Comparison of ENCODE assay signal across 25 mouse cellular contexts in the genomic region with DNA sequence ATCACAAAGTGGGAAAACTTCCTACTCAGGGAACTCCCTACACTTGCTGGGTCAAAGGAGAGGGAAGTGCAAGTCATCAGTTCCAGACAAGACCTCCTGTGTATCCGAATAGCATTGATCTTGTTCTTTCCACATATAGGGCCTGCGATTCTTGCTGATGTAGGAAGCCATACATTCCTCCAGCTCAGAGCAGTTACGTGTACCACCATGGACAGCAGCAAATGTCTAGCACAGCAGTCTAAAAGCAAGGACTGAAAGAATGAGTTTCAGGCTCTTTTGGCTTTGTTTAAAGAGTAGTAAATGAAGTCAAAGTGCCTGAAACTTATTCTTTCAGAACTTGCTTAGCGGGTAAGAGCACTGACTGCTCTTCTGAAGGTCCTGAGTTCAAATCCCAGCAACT. TPM values are rescaled to one million over a fixed set of nuclear protein-coding genes. Genes with fewer than 3 reads are reported as not detected.
DNase-seq lines count a peak whose midpoint lies in the region; ATAC-seq and TF ChIP-seq lines count a peak whose summit lies in the region.
"Had no signal": no experiment of that assay in that cellular context is flagged by ENCODE, and none has a peak within 500 bp of the region (broad histone marks: within the 10 kb centered on the region; RNA-seq: fewer than 3 reads in every experiment).

No protein-coding gene starts in this region.

- no peak overlapping the region for H3K4me2 ChIP-seq in kidney, postnatal 0 days (ENCODE audit: low read length)
- H3K4me2 ChIP-seq in kidney, embryonic 14.5 days (replicated peaks; ENCODE audit: low read depth, low read length) = no peak overlapping the region
- H3K4me2 ChIP-seq in myocyte (ENCODE audit: low read depth) = no peak overlapping the region
- H3K4me2 ChIP-seq: embryonic facial prominence, embryonic 13.5 days; forebrain, embryonic 12.5 days; forebrain, embryonic 15.5 days; heart, embryonic 13.5 days; hindbrain, embryonic 12.5 days; hindbrain, embryonic 15.5 days had no signal

- H3K27me3 ChIP-seq in kidney, postnatal 0 days (ENCODE audit: insufficient read depth, low read length) = no peaks in the 10 kb centered on the region
- H3K27me3 ChIP-seq in kidney, embryonic 14.5 days (ENCODE audit: control insufficient read depth, insufficient read depth, low read length) = no peaks in the 10 kb centered on the region
- peaks cover 3% of the 10 kb centered on the region for H3K27me3 ChIP-seq in myocyte (ENCODE audit: control insufficient read depth, insufficient read depth, insufficient read length)
- H3K27me3 ChIP-seq: embryonic facial prominence, embryonic 13.5 days; forebrain, embryonic 12.5 days; forebrain, embryonic 15.5 days; heart, embryonic 13.5 days; hindbrain, embryonic 12.5 days; hindbrain, embryonic 15.5 days had no signal

- no peak overlapping the region for H3K27ac ChIP-seq in kidney, postnatal 0 days
- H3K27ac ChIP-seq in kidney, embryonic 14.5 days (ENCODE audit: low read depth, low read length) = no peak overlapping the region
- H3K27ac ChIP-seq: embryonic facial prominence, embryonic 13.5 days; forebrain, embryonic 12.5 days; forebrain, embryonic 15.5 days; heart, adult 2 months; heart, embryonic 10.5 days; heart, embryonic 13.5 days; hindbrain, embryonic 12.5 days; hindbrain, embryonic 15.5 days had no signal

- no peak overlapping the region for H3K9ac ChIP-seq in kidney, postnatal 0 days (ENCODE audit: low read depth, low read length)
- H3K9ac ChIP-seq in kidney, embryonic 14.5 days (ENCODE audit: low read depth, low read length) = no peak overlapping the region
- H3K9ac ChIP-seq: embryonic facial prominence, embryonic 13.5 days; forebrain, embryonic 12.5 days; forebrain, embryonic 15.5 days; heart, embryonic 13.5 days; hindbrain, embryonic 12.5 days; hindbrain, embryonic 15.5 days had no signal

- TF ChIP-seq CTCF in kidney, postnatal 0 days (IDR thresholded peaks at IDR 0.05; ENCODE audit: low read depth) = no peak

- no peak overlapping the region for H3ac ChIP-seq in myocyte (ENCODE audit: control insufficient read depth, insufficient read length)

- DNase-seq in kidney, postnatal 0 days (ENCODE audit: low spot score) = peak; percentile 22
- peak; percentile 25 for DNase-seq in ES-CJ7 (ENCODE audit: low read depth, low spot score)
- peak; percentile 52 for DNase-seq in NIH3T3 (ENCODE audit: low read depth)
- DNase-seq in adrenal gland, adult 18-20 months (ENCODE audit: low spot score in 2 of 2) = no peak
- no peak for DNase-seq in gastrocnemius, postnatal 4 days (ENCODE audit: low spot score in 2 of 2)
- DNase-seq: adrenal gland, adult 8-10 months; adrenal gland, postnatal 25 days; cerebellum, adult 11-12 months; cerebellum, adult 8-10 months; cerebellum, postnatal 10 days; gastrocnemius, postnatal 10 days; heart, adult 2 months; heart, postnatal 14 days; kidney, adult 2 months had no signal

- H3K79me2 ChIP-seq in myocyte (ENCODE audit: control insufficient read depth, insufficient read depth) = no peaks in the 10 kb centered on the region

- no peak for TF ChIP-seq POLR2A in myocyte (IDR thresholded peaks at IDR 0.05; ENCODE audit: insufficient read length, low read depth)

- WGBS in kidney, postnatal 0 days = 63% methylated on average over 4 of the region's 4 CpGs
- 63% methylated on average over 4 of the region's 4 CpGs for WGBS in kidney, embryonic 14.5 days

- no peaks in the 10 kb centered on the region for H3K36me3 ChIP-seq in kidney, postnatal 0 days (ENCODE audit: insufficient read depth, low read length)
- no peaks in the 10 kb centered on the region for H3K36me3 ChIP-seq in kidney, embryonic 14.5 days (ENCODE audit: control insufficient read depth, insufficient read depth, low read length)
- H3K36me3 ChIP-seq in myocyte (ENCODE audit: control insufficient read depth, insufficient read depth) = no peaks in the 10 kb centered on the region
- H3K36me3 ChIP-seq: embryonic facial prominence, embryonic 13.5 days; forebrain, embryonic 12.5 days; forebrain, embryonic 15.5 days; heart, embryonic 13.5 days; hindbrain, embryonic 12.5 days; hindbrain, embryonic 15.5 days had no signal

- no peaks in the 10 kb centered on the region for H3K9me3 ChIP-seq in kidney, postnatal 0 days (replicated peaks; ENCODE audit: low read length)
- H3K9me3 ChIP-seq in kidney, embryonic 14.5 days (ENCODE audit: control insufficient read depth, low read length) = no peaks in the 10 kb centered on the region
- H3K9me3 ChIP-seq: embryonic facial prominence, embryonic 13.5 days; forebrain, embryonic 12.5 days; forebrain, embryonic 15.5 days; heart, embryonic 10.5 days; heart, embryonic 13.5 days; hindbrain, embryonic 12.5 days; hindbrain, embryonic 15.5 days had no signal

- H3K4me1 ChIP-seq in kidney, postnatal 0 days (replicated peaks; ENCODE audit: insufficient read depth, low read length) = no peaks in the 10 kb centered on the region
- no peaks in the 10 kb centered on the region for H3K4me1 ChIP-seq in kidney, embryonic 14.5 days (ENCODE audit: control insufficient read depth, insufficient read depth, low read length)
- H3K4me1 ChIP-seq: embryonic facial prominence, embryonic 13.5 days; forebrain, embryonic 12.5 days; forebrain, embryonic 15.5 days; heart, embryonic 10.5 days; hindbrain, embryonic 12.5 days; hindbrain, embryonic 15.5 days had no signal

- no peak overlapping the region for H3K4me3 ChIP-seq in kidney, postnatal 0 days (replicated peaks; ENCODE audit: low read depth, low read length)
- no peak overlapping the region for H3K4me3 ChIP-seq in kidney, embryonic 14.5 days (ENCODE audit: low read length)
- H3K4me3 ChIP-seq in myocyte = no peak overlapping the region
- H3K4me3 ChIP-seq: embryonic facial prominence, embryonic 13.5 days; erythroblast, embryonic 14.5 days; forebrain, embryonic 12.5 days; forebrain, embryonic 15.5 days; heart, adult 2 months; heart, embryonic 10.5 days; heart, embryonic 13.5 days; hindbrain, embryonic 12.5 days; hindbrain, embryonic 15.5 days had no signal

- no peak for ATAC-seq in kidney, postnatal 0 days (replicated peaks; ENCODE audit: low FRiP score, low read depth)
- ATAC-seq in kidney, embryonic 14.5 days (ENCODE audit: low FRiP score, low TSS enrichment) = no peak
- ATAC-seq: forebrain, embryonic 15.5 days; intestine, postnatal 0 days had no signal

TF ChIP-seq in myocyte, 11 proteins besides CTCF, POLR2A, EP300 and RAD21:
- TF ChIP-seq CEBPB (IDR thresholded peaks at IDR 0.05; ENCODE audit: insufficient read depth, poor library complexity, severe bottlenecking) (no peak), USF1 (IDR thresholded peaks at IDR 0.05; ENCODE audit: low read depth) (no peak), TCF12 (IDR thresholded peaks at IDR 0.05; ENCODE audit: insufficient read depth, poor library complexity, severe bottlenecking) (no peak), POLR2AphosphoS2 (IDR thresholded peaks at IDR 0.05; ENCODE audit: insufficient read length, low read depth) (no peak), MAX (IDR thresholded peaks at IDR 0.05; ENCODE audit: low read depth) (no peak), MYOG (IDR thresholded peaks at IDR 0.05; ENCODE audit: control insufficient read depth in 1 of 3, insufficient read depth in 1 of 3, insufficient read length in 2 of 3, low read depth in 2 of 3) (no peak), REST (IDR thresholded peaks at IDR 0.05; ENCODE audit: insufficient read depth, insufficient read length) (peak; percentile 73), MYOD1 (IDR thresholded peaks at IDR 0.05; ENCODE audit: control insufficient read depth in 1 of 3, insufficient read length in 2 of 3, low read depth in 2 of 3) (no peak)

RNA-seq across cellular contexts. Expression of a gene that starts 44.3 kb away (rescaled TPM):
- 296 and 318 TPM in 2 replicates for polyA plus RNA-seq in kidney, postnatal 0 days (2015; fragmentation: Nextera tagmentation; extraction: Ambion mirVana)
- polyA plus RNA-seq in kidney, embryonic 14.5 days (2014; fragmentation: Nextera tagmentation; extraction: Ambion mirVana) = 298 and 368 TPM in 2 replicates
- 220 TPM for polyA plus RNA-seq in myocyte (2012; fragmentation: generic; extraction: Trizol)
- total RNA-seq in adrenal gland, adult 18-20 months (2021) = 100 to 1,000 TPM; 166 to 169 TPM
- total RNA-seq in gastrocnemius, postnatal 4 days (2021) = 100 to 1,000 TPM; 156 TPM

RNA-seq across cellular contexts. Expression of a gene that starts 44.5 kb away (rescaled TPM):
- 39.7 and 41.0 TPM in 2 replicates for polyA plus RNA-seq in kidney, postnatal 0 days (2015; fragmentation: Nextera tagmentation; extraction: Ambion mirVana)
- polyA plus RNA-seq in kidney, embryonic 14.5 days (2014; fragmentation: Nextera tagmentation; extraction: Ambion mirVana) = 64.8 and 67.8 TPM in 2 replicates
- 12.2 TPM for polyA plus RNA-seq in myocyte (2012; fragmentation: generic; extraction: Trizol)
- total RNA-seq in adrenal gland, adult 18-20 months (2021) = 10 to 100 TPM; 24.2 to 31.8 TPM
- total RNA-seq in gastrocnemius, postnatal 4 days (2021) = 10 to 100 TPM; 16.6 to 17.8 TPM

RNA-seq across cellular contexts. Expression of a gene that starts 59.2 kb away (rescaled TPM):
- polyA plus RNA-seq in kidney, postnatal 0 days (2015; fragmentation: Nextera tagmentation; extraction: Ambion mirVana) = 18.4 and 19.9 TPM in 2 replicates
- 18.8 and 29.4 TPM in 2 replicates for polyA plus RNA-seq in kidney, embryonic 14.5 days (2014; fragmentation: Nextera tagmentation; extraction: Ambion mirVana)
- polyA plus RNA-seq in myocyte (2012; fragmentation: generic; extraction: Trizol) = 8.8 TPM
- 10 to 100 TPM; 19.9 to 22.1 TPM for total RNA-seq in adrenal gland, adult 18-20 months (2021)
- total RNA-seq in gastrocnemius, postnatal 4 days (2021) = 10 to 100 TPM; 13.6 to 16.9 TPM

Comparison
In these comparisons a context has a peak if more than half of its experiments do, and no peak if none do; other contexts are left out.
1. DNase-seq: peak in kidney, postnatal 0 days (single experiment), ES-CJ7 (single experiment) and NIH3T3 (single experiment); none in adrenal gland, adult 18-20 months (0 of 2) and gastrocnemius, postnatal 4 days (0 of 2).